Mouse (Mus musculus) left cerebral cortex, adult 9 months (tissue): ENCODE measurements around the gene Rpl3.

Source experiments
- DNase-seq, 2 experiments: peaks; one replicate each; pipeline ENCODE4 v3.0.0; 2022; ENCODE audit warnings: low spot score in 2 of 2

The Rpl3 gene

DNA sequence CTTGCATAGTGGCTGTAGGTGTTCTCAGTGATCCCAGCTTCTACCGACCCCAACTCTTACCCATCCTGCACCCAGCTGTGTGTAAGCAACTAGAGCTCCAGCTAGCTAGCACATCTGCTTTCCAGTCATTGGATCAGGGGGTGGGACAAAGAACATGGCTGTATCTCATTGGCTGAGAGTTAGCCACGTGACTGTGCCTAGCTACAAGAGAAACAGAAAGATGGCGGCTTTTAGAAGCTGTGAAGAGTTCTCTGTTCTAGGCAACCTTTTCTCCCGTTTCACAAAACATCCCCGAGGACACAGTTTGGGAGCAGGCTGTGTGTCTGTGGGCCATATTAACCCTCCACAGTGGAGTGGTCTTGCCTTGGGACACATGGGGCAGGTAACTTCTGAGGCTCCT lies 23.6 kb upstream of the Rpl3 start:
- no peak for DNase-seq

DNA sequence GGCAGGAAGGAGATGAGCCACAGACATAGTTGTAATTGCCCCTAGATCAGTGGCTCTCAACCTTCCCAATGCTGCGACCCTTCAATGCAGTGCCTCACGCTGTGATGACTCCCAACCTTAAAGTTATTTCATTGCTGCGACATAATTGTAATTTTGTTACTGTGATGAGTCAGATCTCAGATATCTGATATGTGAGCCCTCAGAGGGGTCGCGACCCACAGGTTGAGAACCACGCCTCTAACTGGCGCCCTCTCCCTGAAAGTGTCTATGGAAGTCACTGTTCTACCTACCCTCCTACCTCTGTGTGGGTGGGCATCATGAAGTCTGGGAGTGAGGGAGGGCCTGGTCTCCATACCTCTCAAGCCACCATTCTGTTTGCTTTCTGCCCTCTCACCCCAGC lies 22.7 kb upstream of the Rpl3 start:
- no peak for DNase-seq

GRCm38 (mm10) chr15:80112499-80112898 lies 20.8 kb upstream of the Rpl3 start:
- no peak for DNase-seq

DNA sequence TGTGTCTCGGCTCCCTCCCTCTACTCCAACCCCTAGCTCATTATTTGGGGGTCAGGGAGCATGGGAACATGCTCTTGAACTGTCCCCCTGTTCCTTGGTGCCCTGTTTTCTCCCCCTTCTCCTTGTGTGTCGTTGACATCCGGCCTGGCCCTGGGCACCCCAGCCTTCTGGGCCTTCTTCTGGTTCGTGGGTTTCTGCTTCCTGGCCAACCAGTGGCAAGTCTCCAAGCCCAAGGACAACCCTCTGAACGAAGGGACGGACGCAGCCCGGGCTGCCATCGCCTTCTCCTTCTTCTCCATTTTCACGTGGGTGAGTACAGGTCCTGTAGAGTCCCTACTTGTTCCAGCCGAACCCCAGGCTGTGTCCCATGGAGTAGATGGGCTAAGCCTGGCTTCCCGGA lies 19.8 kb upstream of the Rpl3 start:
- no peak for DNase-seq

DNA sequence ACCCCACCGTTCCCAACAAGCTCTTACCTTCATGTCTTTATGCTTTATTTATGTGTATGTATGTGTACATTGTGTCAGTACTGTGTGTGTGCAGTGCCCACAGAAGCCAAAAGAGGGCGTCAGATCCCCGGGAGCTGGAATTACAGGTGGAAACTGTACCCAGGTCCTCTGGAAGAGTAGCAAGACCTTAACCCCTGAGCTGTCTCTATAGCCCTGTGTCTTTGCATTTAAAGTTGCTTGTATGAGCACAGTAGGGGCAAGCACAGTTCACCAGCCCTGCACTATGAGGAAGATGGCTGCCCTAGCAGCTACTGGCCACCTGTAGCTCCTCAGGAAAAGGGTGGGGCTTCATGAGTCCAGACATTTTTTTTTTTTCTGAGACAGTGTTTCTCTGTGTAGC lies 15.9 kb upstream of the Rpl3 start:
- no peak for DNase-seq

DNA sequence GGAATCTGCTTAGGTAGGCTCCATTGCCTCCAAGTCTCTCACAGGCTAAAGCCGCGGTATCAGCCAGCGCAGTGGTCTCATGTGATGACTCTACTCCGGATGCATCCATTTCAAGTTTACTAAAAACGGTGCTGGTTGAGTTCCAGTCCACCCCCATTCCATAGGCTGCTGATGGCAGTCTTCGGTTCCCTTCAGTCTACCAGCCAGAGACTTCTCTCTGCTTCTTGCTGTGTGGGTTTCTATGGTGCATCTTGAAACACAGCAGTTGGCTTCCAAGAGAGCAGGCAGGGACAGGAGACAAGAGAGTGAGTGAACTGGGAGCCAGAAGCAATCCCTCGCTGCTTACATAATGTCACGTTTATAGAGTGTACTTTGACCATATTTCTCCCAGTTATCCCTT lies 15.5 kb upstream of the Rpl3 start:
- DNase-seq, result no peak

DNA sequence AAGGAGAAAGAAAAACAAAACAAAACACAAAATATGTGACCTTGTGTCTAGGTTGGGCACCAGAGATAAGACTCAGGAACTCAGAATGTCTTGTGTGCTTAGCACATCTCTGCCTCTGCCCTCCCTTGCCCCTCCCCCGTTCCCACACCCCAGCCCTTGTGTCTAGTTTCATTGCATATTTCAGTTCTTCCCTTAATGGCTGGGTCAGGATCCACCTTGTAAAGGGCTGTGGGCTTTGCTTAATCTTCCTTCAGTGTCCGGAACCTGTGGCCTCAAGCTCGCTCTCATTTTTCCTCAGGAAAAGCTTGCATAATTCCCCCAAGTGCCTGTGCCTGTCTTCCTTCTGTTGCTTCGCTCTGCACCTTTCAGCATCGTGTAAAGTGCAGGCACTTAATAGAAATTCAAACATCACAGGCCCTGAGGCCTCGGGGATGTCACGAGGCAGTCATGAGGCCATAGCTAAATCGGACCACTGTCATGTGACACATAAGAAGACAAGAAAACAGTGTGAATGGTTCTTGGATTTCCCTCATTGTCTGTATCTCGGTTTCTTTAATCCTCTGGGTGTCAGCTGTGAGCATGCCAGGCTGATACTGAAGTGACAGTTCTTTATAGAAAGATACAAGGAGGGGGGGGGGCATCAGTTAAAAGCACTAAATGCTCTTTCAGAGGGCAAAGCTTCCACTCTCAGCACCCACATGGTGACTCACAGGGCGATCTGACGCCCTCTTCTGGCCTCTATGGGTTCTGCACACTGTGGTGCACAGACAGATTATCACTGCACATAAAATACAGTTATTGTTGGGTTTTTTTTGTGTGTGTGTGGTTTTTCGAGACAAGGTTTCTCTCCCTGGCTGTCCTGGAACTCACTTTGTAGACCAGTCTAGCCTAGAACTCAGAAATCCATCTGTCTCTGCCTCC lies 14.1 kb upstream of the Rpl3 start:
- no peak for DNase-seq

- no peak for DNase-seq
These were observed 10.8 kb upstream of the Rpl3 start for GRCm38 (mm10) chr15:80102495-80102894.

DNA sequence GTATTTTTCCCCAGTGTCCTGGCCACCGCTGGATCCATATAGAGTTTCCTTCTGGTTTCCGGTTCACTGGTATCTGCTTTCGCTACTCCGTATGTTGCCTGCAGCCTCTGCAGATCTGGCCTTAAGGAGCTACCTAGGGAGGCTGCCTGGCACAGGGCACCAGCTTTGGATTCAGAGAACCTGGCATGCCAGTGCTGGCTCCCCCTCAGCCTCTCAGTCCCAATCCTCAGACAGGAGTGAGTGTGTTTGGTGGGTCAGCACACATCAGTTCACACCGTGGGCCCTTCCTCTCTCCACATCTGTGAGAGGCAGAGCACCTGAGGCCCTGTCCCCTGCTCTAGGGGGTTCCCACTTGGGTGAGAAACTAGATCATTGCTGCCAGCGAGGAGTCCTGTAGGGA lies 9.8 kb upstream of the Rpl3 start:
- DNase-seq, result no peak

GRCm38 (mm10) chr15:80100871-80101270 lies 9.2 kb upstream of the Rpl3 start:
- DNase-seq, result peak in 1 of 2 experiments; percentile 75

DNA sequence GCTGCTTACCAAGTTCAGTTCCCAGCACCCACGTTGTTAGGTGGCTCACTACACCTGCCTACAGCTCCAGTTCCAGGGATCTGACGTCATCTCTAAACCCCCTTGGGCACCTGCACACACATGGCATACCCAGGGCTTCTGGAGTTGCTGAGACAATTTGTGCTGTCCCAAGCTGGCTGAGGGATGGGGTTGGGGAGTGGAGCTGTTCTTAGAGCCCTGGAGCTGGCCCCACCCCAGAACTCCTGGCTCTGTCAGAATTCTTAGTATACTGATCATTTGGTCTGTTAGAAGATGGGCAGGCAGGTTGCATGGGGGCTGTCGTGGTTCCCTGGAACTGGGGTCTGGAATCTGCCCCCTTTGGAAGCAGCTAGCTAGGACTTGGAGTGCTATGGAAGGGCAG lies 8.5 kb upstream of the Rpl3 start:
- DNase-seq, result no peak

GRCm38 (mm10) chr15:80099477-80099876 lies 7.8 kb upstream of the Rpl3 start:
- no peak for DNase-seq

DNA sequence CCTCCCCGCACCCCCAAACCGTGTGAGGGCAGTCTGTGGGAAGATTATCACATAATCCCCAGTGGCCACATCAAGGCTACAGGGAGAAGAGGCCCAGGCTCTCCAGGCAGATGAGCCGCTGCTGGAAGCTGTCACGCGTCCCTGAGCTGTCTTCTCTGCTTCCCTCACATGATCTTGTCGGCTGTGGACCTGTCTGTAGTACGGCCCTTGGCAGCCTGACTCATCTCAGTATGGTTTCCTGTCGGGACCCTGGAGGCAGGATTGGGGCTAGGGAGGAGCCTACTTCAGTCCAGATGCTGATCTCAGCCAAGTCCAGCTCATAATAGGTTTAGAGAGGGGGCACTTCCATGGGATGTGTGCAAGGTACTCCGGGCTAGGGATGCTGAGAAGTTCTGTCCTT lies 7.1 kb upstream of the Rpl3 start:
- no peak for DNase-seq

GRCm38 (mm10) chr15:80097999-80098461 lies 6.4 kb upstream of the Rpl3 start:
- no peak for DNase-seq

DNA sequence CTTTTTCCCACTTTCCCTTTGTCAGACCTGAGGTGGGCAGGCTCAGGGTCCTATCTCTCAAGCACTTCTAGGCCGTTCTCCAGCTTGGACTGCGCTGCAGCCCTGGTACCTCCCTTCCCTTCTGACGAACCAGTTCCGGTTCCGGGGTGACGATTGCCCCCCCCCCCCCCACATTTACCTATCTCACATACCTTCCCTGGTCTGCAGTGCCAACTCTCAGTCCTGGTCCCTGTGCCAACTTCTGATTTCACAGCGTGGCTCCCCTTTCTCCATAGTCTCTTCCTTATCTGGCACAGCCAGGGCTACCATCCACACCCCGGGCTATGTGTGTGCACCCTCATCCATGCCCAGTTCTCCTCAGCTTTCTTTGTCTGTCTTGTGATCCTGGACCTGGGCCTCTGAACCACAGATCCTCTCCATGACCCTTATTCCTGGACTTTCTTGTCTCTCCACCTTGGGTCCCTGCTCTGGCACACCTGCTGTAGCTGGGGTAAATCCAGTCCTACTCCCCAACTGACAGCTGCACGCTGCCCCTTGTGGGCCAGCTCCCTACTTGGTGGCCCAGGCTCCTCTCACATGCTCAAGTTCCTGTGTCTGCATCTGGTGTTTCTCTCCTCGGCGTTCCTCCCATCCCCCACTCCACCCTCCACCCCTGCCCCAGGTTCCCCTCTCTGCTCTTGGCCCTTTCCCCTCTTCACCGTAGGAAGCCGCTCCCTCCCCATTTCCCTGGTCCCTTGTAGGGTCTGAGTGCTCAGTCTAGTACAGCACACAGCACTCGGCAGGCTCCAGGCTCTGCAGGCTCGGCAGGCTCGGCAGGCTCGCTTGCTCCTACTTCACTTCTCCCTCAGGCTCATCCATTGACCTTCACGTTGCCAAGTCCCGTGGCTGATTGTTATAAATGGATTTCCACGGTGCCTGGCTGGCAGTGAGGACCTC lies 5.5 kb upstream of the Rpl3 start:
- no peak for DNase-seq

GRCm38 (mm10) chr15:80096406-80096805 lies 4.7 kb upstream of the Rpl3 start:
- no peak for DNase-seq

DNA sequence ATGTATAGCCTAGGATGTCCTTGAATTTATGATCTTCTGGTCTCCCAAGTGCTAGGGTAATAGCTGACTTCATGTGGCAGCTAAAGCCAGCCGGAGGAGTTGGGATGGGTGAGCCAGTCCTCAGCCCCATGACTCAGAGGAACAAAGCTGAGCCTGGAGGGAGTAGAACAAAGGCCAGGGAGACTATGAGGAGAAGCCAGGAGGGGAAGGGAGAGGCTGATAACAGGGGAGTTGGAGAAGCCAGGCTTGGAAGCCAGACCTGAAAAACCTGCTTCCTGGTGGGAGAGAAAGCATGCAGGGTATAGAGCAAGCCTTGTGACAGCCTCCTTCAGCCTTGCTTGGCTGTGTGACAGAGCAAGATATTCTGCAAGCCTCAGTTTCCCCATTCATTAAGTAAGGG lies 3.9 kb upstream of the Rpl3 start:
- no peak for DNase-seq

GRCm38 (mm10) chr15:80094201-80094600 lies 2.5 kb upstream of the Rpl3 start:
- no peak for DNase-seq

DNA sequence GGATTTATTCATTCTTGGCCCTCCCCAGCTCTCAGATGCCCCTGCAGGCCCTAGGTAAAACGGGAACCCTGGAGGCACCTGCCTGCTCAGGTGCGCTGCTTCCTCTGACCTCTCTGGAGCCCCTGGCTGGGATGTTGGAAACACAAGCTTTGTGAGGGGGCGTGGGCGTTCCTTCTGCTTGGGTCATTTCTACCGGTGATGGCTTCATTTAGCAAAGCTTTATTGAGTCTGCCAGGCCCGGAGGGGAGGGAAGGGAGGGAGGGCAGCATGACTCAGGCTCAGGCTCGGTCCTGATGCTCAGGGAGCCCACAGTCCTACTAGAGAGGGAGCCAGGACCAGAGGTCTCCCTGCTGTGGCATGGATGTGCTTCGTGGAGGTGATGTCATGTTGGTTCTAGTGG lies 931 bp upstream of the Rpl3 start:
- DNase-seq, result no peak

- no peak for DNase-seq
These were observed 373 bp upstream of the Rpl3 start for GRCm38 (mm10) chr15:80092041-80092441.

DNA sequence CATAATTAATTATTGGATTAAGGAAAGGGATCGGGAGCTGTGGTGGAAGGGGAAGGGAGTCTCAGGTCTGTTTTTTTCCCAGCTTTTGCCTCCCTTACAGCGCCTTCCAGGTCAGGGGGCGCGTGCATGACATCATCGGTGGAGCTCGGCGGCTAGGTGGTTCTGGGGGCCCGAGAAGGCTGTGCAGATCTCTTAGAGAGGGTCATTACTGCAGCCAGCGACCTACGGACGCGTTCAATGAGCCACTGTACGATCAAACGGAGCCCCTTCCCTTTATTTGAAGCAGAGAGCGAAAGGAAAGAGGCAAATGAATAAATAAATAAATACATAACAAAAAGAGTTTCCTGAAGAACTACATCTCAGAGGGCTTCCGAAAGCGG lies 937 bp downstream of the Rpl3 start:
- DNase-seq, result no peak

DNA sequence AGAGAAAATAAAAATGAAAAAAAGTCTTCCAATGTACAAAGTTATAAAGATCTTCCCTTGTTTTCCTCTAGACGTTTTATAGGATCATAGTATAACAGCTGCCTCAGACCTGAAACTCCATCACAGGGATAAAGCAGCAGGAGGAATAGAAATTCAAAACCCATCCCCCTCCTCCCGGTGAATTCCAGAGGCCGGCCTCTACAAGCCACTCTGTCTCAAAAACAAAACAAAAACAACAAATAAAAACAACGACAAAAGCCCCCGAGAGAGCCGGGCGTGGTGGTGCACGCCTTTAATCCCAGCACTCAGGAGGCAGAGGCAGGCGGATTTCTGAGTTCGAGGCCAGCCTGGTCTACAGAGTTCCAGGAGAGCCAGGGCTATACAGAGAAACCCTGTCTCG lies 1.5 kb downstream of the Rpl3 start:
- no peak for DNase-seq

GRCm38 (mm10) chr15:80088637-80089036 lies 3.0 kb downstream of the Rpl3 start:
- peak in 1 of 2 experiments; percentile 97 for DNase-seq
